Mouse (Mus musculus) bone marrow macrophage, adult 2 months (primary cell): ENCODE results near the gene Trim69.

ENCODE experiments used
- CTCF ChIP-seq: IDR thresholded peaks from 2 replicates; pipeline ENCODE4 v1.5.1; 2012; ENCODE audit warnings: low read depth, mild to moderate bottlenecking, low read length, moderate library complexity
- POLR2A ChIP-seq: IDR thresholded peaks from 2 replicates; pipeline ENCODE4 v1.6.1; 2012; ENCODE audit warnings: mild to moderate bottlenecking, low read depth, low read length, borderline replicate concordance

GRCm38 (mm10) chr2:122186751-122187150, 26.3 kb downstream of the Trim69 start:
- TF ChIP-seq POLR2A, result no peak
- TF ChIP-seq CTCF, result no peak
